Mouse (Mus musculus): ENCODE measurements around the gene Gpr84. TPM values are rescaled to one million over a fixed set of nuclear protein-coding genes. Genes with fewer than 3 reads are reported as not detected.

Gene Gpr84
- polyA plus RNA-seq, 1 experiment = 0.04 TPM

DNA sequence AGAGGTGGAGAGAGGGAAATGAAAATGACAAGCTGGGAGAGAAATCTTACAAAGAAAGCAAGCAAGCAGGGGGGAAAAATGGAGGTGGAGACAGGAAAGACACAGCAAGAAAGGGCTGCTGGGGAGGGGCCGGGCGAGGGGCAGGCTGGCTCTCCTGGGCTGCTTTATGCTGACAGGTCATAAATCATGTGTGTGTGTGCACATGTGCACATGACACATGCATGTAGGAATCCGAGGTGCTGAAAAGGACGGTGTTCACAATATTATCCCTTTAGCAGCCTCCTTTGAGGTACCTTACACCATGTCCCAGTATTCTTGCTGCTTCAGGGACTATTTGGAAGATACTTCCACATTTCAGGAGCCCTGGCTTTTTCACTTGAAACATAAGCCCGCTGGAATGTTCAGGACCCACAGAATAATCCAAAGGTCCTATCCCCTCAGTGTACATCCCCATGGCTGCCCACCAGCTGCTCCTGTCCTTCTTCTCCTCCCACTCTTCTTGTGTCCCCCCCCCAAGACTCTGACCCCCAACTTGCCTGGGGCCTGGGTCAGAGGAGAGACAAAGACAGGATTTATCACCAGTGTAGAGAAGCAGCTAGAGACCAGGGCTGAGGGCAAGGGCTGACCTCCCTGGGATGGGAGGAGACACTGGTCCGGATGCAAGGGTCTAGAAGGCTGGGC, 7.9 kb downstream of the Gpr84 start:
- TF ChIP-seq GATA1 (IDR thresholded peaks at IDR 0.05; ENCODE audit: low read length) = no peak

DNA sequence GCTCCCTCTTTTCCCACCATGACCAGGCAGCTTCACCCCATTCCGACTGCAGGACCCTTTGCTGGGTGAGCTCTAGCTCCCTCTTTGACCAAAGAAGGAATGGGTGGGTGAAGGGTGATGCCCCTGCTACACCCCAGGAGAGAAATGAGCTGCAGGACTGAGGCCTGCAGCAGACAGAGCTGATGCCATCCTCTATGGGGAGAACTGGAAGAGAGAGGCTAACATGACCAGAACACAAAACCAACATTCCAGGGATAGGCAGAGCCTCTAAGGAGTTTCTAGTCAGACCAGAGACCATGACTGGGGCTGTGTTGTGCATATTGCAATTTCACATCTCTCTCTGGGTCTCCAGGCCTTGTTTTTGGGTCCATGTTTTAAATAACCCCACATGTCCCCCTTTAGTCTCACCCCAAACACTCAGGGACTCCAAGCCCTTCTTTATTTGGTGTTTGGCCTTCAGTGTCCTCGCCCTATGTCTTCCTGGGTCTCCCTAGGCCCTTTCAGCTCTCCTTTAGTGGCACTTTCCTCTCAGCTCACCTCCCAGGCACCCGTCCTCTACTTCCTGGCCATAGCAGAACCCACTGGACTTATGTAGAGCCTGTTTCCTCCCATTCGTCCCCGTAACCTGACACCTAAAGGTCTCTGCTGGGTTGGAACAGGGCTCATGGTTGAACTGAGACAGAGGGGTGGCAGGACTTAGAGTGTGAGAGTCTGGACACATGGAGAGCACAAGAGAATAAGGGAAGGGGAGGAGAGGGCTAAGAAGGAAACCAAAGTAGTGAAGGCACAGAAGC, 8.7 kb downstream of the Gpr84 start:
- TF ChIP-seq GATA1 (IDR thresholded peaks at IDR 0.05; ENCODE audit: low read length) = no peak

DNA sequence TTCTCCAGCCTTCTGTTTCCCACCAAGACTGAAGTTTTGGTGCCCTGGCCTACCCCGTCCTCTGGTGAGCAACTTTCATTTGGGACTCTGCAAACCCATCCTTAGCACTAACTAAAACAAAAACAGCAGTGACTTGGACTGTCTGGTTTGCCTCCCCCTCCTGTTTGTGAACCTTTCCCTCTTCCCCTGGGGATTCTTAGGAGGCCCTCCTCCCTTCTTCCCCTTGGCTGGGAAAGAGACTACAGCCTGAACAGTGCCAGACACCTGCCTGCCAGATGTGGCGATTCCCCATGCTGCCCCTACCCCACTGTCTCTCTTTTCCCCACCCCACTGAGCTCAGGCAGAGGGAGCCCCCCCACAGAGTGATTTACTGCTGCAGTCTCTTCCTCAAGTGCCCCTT, 9.4 kb downstream of the Gpr84 start:
- no peak for TF ChIP-seq GATA1 (IDR thresholded peaks at IDR 0.05; ENCODE audit: low read length)

DNA sequence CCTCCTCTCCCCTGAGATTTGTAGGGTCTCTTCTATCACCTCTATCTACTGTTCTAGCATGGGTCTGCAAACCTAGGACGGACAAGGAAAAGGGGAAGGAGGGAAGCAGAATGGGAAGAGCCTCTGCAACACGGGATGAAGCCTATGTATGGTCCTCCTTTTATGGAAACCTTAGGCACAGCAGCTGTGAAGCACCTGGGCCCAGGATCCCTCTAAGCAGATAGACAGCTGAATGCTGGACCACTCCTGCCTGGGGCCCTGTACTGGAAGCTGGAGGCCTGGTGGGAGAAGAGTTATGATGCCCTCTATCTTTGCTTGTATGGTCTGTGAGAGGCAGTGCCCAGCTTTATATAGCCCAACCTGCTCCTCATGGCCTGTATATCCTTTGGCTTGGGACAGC, 9.9 kb downstream of the Gpr84 start:
- no peak for TF ChIP-seq GATA1 (IDR thresholded peaks at IDR 0.05; ENCODE audit: low read length)

DNA sequence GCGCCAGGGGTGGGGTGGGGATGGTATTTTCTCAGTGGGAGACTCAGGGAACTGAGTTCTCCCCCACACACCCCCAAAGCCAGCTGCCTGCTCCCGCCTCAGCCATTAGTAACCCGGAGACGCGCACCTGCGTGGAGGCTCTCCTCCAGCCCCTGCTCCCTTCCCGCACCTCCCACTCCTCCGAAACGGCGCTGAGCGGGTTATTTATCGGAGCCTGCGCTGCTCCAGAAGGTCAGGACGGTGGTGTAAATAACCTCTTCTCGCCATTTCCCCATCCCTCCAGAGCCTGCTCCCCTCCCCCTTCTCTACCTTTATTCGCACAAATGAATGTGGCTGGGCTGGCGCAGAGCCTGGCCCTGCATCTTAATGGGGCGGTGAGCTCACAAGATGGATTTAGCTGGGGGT, 10.3 kb downstream of the Gpr84 start:
- TF ChIP-seq GATA1 (IDR thresholded peaks at IDR 0.05; ENCODE audit: low read length) = no peak

DNA sequence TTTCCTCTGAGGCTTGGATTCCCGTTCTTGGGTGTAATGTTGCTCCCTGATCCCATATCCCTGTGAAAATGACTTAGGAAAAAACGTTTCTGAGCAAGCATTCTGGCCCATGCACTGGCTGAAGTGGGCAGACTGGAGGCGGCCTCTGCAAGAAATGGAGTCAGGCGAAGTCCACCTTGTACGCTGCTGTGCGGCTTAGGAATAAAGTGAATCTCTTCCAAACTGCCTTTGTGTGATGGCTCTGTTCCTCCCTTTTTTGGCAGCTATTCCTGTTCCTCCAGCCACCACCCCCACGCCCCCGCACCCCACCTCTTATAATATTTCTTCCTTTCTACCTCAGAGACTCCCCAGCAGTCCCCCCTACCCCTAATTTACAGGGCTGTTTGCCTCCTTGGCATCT, 10.8 kb downstream of the Gpr84 start:
- no peak for TF ChIP-seq GATA1 (IDR thresholded peaks at IDR 0.05; ENCODE audit: low read length)

DNA sequence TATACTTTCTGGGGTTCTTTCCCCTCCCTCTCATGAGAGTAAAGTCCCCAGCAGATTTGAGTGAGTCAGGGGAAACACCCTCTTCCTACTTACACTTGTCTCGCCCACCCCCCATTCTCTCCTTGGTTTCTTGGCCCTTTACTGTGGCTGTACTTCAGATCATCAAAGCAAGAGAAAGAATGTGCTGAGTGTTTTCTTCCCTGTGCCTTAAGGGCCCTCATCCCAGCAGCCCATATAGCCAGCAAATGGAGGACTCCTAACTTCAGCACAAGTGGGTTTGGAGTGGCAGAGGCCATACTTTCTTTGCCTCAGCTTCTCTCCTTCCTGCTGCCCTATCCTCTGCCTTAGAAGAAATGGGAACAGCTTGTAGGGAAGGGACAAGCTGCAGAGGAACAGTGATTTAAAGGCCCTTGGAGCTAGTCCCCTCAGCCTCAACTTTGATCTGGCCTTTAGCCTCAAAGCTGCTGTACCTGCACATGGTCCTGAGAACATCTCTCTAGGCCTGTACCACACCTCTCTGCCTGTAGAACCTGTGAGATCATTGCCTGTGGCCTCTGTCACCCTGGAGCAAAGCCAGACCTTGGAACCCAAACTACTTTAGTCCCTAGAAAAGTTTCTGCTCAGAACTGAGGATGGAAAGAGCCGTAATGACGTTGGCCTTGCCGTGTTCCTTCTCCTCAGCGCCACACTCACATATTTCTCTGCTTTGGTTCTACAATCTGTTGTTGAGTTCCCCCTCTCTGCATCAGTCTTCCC, 11.4 kb downstream of the Gpr84 start:
- TF ChIP-seq GATA1 (IDR thresholded peaks at IDR 0.05; ENCODE audit: low read length) = no peak

DNA sequence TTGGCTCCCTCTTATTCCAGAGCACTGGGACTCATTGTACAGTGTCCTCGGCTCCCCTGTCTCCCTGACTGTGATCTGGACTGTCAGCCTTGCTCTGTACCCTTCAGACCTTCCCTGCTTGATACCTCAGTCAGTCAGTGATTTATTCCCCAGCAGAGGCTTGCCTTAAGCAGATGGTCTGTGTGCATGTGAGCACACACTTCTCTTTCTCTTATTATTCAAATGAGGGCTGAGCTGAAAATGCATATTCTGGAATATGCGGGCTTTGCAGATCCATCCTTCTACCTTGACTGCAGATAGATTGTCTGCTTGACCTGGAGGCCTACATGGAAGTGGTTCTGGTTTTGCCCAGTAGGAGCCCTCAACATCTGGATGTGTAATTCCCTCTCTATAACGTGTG, 12.4 kb downstream of the Gpr84 start:
- TF ChIP-seq GATA1 (IDR thresholded peaks at IDR 0.05; ENCODE audit: low read length) = no peak

DNA sequence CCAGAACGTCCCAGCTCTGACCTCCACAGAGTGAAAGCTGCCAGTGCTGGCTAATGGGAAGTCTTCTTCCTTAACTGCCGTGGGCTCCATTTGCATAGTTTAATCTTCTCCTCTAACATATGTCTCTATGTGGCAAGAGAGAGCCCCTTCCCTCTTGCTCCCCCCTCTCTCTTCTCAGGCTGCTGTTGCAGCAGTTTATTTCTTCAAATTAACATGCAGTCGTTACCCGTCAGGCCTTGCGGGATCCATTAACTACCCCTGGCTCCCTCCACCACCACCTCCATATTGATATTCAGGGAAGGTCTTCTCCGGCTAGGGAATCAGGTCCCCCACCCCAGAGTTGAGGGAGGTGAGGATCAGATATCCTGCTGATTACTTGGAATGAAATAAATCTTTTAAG, 13.1 kb downstream of the Gpr84 start:
- no peak for TF ChIP-seq GATA1 (IDR thresholded peaks at IDR 0.05; ENCODE audit: low read length)

DNA sequence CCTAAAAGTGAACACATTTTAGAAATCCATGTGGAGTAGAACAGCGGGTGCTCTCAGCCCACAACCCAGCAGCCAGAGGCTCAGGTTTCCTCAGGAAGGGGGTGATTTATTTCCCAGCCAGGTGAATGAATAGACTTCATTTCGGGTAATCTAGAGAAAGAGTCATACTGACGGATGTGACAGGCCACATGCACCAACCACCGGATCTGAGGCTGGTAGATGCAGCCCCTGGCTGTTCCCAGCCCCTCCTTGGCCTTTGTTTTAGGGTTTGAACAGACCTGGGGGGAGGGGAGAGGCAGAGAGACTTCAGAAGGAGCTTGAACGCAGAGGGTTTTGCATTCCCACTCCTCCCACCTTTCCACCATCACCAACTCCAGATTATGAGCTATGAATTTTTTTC, 14.6 kb downstream of the Gpr84 start:
- TF ChIP-seq GATA1 (IDR thresholded peaks at IDR 0.05; ENCODE audit: low read length) = no peak

DNA sequence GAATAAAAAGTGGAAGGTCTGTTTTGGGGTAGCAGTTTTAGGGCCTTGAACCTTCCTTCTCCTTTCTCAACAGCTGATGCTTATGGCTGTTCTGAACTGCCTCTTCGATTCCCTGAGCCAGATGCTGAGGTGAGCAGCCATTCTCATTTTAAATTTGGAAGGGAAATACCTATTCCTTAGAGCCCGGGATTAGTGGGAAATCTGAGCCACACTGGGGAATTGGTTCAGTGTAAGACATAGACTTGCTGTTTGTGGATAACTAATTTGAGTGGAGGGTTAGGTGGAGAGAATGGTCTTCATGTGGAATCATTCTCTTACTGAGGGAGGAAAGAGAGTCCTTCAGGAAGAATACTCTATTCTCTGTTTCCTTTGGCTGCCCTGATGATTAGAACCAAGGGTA, 15.8 kb downstream of the Gpr84 start:
- TF ChIP-seq GATA1 (IDR thresholded peaks at IDR 0.05; ENCODE audit: low read length) = no peak

DNA sequence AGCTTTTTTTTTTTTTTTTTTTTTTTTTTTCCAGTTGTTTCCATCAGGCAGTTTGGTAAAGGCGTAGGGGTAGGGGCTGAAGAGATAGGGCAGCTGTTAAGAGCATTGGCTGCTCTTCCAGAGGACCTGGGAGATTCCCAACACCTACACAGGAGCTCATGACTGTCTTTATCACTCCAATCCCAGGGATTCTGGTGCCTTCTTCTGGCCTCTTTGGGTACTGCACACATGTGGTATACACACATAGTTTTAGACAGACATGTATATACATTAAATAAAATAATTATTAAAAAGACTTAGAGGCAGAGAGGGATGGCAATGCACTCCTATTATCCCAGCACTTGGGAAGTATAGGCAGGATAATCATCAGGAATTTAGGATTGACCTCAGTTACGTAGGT, 17.0 kb downstream of the Gpr84 start:
- TF ChIP-seq GATA1 (IDR thresholded peaks at IDR 0.05; ENCODE audit: low read length) = no peak

DNA sequence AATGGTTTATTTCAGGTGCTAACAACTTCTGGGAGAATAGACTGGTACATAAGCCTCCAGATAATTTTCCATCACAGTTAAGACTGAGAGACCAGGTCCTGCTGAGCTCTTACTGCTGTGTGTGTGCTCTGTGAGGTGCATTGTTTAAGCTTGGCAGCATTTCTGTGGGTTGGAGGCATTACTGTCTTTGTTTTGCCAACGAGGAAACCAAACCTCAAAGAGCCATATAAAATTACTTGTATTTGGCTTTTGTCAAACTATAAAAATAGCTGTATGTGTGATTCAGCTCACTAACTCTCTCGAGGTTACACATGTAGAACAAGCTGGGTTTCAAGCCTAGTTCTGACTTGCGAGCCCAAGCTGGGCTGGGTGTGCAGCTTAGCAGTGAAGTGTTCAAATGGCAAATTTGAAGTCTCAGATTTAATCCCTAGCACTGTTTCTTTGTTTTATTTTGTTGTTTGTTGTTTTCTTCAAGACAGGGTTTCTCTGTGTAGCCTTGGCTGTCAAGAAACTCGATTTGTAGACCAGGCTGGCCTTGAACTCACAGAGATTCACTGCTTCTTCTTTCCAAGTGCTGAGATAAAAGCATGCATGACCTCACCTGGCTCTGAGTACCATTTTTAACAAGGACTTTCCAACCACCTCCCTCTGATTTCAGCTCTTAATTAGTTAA, 17.6 kb downstream of the Gpr84 start:
- no peak for TF ChIP-seq GATA1 (IDR thresholded peaks at IDR 0.05; ENCODE audit: low read length)

DNA sequence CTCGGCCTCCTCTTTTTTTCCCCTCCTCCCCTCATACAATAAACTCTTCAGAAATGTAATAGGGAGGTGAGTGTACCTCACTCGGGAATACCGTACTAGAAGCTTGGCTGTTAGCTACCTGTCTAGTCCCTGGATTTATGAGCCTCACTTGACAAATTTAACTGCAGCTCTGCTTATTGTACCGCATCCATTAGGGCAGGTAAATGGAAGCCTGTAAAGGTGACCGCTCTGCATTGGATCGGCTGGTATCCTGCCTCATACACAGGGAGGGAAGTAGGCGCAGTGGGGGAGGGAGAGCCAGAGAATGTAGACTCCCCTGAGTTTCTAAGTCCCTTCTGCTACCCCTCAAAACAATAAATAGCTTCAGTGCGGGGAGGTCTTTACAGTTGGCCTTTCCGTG, 19.6 kb downstream of the Gpr84 start:
- no peak for TF ChIP-seq GATA1 (IDR thresholded peaks at IDR 0.05; ENCODE audit: low read length)

DNA sequence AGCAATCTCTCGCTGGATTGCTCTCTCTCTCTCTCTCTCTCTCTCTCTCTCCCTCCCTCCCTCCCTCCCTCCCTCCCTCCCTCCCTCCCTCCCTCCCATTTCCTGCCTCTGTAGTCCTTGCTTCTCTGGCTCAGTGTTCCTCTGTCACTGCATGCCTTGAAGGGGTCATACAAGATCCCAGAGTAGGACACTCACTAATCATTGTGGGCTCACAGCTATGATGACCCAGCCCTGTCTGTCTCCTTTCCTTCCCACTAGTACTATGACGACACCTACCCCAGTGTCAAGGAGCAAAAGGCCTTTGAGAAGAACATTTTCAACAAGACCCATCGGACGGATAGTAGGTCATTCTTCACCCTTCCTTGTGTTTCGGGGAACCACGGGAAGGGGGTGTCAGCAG, 20.0 kb downstream of the Gpr84 start:
- no peak for TF ChIP-seq GATA1 (IDR thresholded peaks at IDR 0.05; ENCODE audit: low read length)

DNA sequence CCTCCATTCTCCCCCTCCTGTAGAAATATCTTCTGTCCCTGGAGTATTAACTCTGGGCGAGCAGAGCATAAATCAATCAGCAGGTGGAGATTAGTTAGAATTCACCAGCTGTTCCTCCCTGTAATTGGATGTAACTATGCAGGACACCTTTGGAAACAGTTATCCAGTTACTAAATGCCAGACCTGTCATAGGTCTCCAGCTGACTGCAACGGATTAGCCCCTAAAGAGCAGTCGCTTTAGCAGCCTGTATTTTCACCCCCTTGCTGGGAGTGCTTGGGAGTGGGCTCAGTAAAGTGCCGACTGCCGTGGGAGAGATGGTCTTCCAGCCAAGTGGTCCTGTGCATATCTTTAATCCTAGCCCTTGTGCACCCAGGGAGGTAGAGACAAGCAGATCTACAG, 20.8 kb downstream of the Gpr84 start:
- no peak for TF ChIP-seq GATA1 (IDR thresholded peaks at IDR 0.05; ENCODE audit: low read length)

All from G1E-ER4 (cell line).